Mouse (Mus musculus) liver, embryonic 13.5 days (tissue): ENCODE data around the gene Hunk. TPM values are rescaled to one million over a fixed set of nuclear protein-coding genes. Genes with fewer than 3 reads are reported as not detected.

Experiments
- ATAC-seq: fragments of 200-750 bp; cut with Nextera tagmentation; 2 replicates; pipeline ENCODE4 v1.8.0; 2017; ENCODE audit warnings: low read depth, mild to moderate bottlenecking, moderate number of reproducible peaks, moderate library complexity
- DNase-seq: peaks from one replicate; pipeline ENCODE4 v3.0.0; 2022
- H3K27ac ChIP-seq: fragments of 300-500 bp; sonication (generic); 2 replicates; pipeline ENCODE4 v1.5.1; 2015; ENCODE audit warnings: moderate library complexity, mild to moderate bottlenecking, inconsistent platforms
- H3K27me3 ChIP-seq: fragments of 300-500 bp; sonication (generic); 2 replicates; pipeline ENCODE4 v1.6.1; 2015; ENCODE audit warnings: mild to moderate bottlenecking, inconsistent platforms
- H3K36me3 ChIP-seq: fragments of 300-500 bp; sonication (generic); 2 replicates; pipeline ENCODE4 v1.6.1; 2015; ENCODE audit warnings: mild to moderate bottlenecking, inconsistent platforms
- H3K4me1 ChIP-seq: fragments of 300-500 bp; sonication (generic); replicated peaks from 2 replicates; pipeline ENCODE4 v1.6.1; 2015; ENCODE audit warnings: inconsistent platforms
- H3K4me2 ChIP-seq: fragments of 300-500 bp; sonication (generic); 2 replicates; pipeline ENCODE4 v1.6.1; 2015; ENCODE audit warnings: inconsistent platforms, mild to moderate bottlenecking, moderate library complexity
- H3K4me3 ChIP-seq: fragments of 300-500 bp; sonication (generic); replicated peaks from 2 replicates; pipeline ENCODE4 v1.5.1; 2015; ENCODE audit warnings: mild to moderate bottlenecking, inconsistent platforms
- H3K9ac ChIP-seq: fragments of 300-500 bp; sonication (generic); 2 replicates; pipeline ENCODE4 v1.6.1; 2015; ENCODE audit warnings: mild to moderate bottlenecking, inconsistent platforms
- H3K9me3 ChIP-seq: fragments of 300-500 bp; sonication (generic); replicated peaks from 2 replicates; pipeline ENCODE4 v1.6.1; 2016; ENCODE audit warnings: inconsistent platforms
- WGBS: fragments of 180-500 bp; shearing (Covaris S2); methylation state at CpG from one replicate; pipeline ENCODE4 v1.1.7; 2015; ENCODE audit not compliant: insufficient replicate concordance; 5-methylcytosine and 5-hydroxymethylcytosine counted together
- polyA plus RNA-seq: library from polyadenylated mRNA; unstranded; fragments of >200 nt; fragmentation: Nextera tagmentation; extraction: Ambion mirVana; gene quantifications from 2 replicates; pipeline ENCODE4 v1.2.1, GENCODE M21; 2015

Hunk gene
- polyA plus RNA-seq, 1 experiment from 2014 or later = 0.98 TPM

GRCm38 (mm10) chr16:90418661-90419060, 32.8 kb downstream of the Hunk start:
- 27% methylated on average over 12 of the region's 12 CpGs for WGBS
- no peak for ATAC-seq
- H3K9me3 ChIP-seq = no peaks in the 10 kb centered on the region
- H3K27me3 ChIP-seq = no peaks in the 10 kb centered on the region
- no peak overlapping the region for H3K27ac ChIP-seq
- H3K36me3 ChIP-seq = no peaks in the 10 kb centered on the region
- no peak overlapping the region for H3K9ac ChIP-seq
- no peak overlapping the region for H3K4me3 ChIP-seq
- no peak for DNase-seq
- 0 out of 2 replicates have a peak, but pooled peaks cover 6% of the 10 kb centered on the region for H3K4me1 ChIP-seq
- H3K4me2 ChIP-seq = no peak overlapping the region

DNA sequence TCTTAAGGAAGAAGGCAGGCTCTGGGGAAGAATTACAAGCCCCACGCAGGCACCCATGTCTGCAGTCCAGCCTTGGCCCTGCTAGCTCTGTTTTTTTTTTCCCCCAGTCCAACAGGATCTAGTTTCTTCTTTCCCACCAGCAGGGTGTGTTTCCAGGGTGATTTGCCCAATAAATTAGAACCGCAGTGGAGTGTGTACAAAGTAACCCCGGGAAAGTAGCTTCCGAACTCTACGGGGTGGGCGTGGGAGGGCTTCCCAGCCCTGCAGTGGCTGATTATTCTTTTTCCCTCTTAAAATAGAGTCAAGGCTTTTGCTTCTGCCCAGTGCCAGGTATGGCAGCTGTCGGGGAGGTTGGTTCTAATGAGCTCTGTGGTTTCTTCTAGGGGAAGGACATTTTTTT, 35.3 kb downstream of the Hunk start:
- WGBS = 55% methylated on average over 7 of the region's 7 CpGs
- no peak overlapping the region for H3K4me2 ChIP-seq
- H3K27me3 ChIP-seq = no peaks in the 10 kb centered on the region
- H3K4me1 ChIP-seq = 0 out of 2 replicates have a peak, but pooled peaks cover 6% of the 10 kb centered on the region
- no peak overlapping the region for H3K4me3 ChIP-seq
- no peak overlapping the region for H3K9ac ChIP-seq
- no peak for DNase-seq
- no peaks in the 10 kb centered on the region for H3K9me3 ChIP-seq
- ATAC-seq = no peak
- H3K36me3 ChIP-seq = no peaks in the 10 kb centered on the region
- H3K27ac ChIP-seq = no peak overlapping the region

DNA sequence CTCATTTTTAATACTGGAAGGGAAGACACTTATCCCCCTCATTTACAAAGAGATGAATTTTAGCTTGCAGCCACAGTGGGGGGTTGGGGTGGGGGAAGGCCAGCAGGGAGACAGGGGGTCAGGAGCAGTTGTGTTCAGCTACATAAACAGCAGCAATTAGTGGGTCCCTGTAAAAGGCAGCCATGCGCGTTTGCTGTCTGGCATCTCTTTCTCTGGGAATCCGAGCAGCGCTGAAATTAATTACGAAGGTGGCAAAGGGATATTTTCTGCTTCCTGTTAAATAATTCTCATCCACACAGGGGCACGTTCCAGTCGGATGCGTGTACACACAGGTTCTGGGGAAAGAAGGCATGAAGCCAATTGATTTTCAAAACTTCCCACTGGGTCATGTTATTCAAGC, 35.7 kb downstream of the Hunk start:
- Histone ChIP-seq H3K9ac (no peak overlapping the region), H3K4me2 (no peak overlapping the region), H3K4me1 (0 out of 2 replicates have a peak, but pooled peaks cover 6% of the 10 kb centered on the region)

GRCm38 (mm10) chr16:90422108-90422529, 36.3 kb downstream of the Hunk start:
- no peak overlapping the region for H3K27ac ChIP-seq
- H3K9me3 ChIP-seq = no peaks in the 10 kb centered on the region
- no peak overlapping the region for H3K4me3 ChIP-seq
- WGBS = 54% methylated on average over 11 of the region's 11 CpGs
- H3K9ac ChIP-seq = no peak overlapping the region
- 0 out of 2 replicates have a peak, but pooled peaks cover 6% of the 10 kb centered on the region for H3K4me1 ChIP-seq
- H3K4me2 ChIP-seq = no peak overlapping the region
- H3K27me3 ChIP-seq = no peaks in the 10 kb centered on the region
- no peak for DNase-seq
- H3K36me3 ChIP-seq = no peaks in the 10 kb centered on the region
- no peak for ATAC-seq

More for the DNA sequence above, 35.7 kb downstream of the Hunk start:
- Histone ChIP-seq H3K36me3 (no peaks in the 10 kb centered on the region), H3K27ac (no peak overlapping the region), H3K27me3 (no peaks in the 10 kb centered on the region), H3K4me3 (no peak overlapping the region), H3K9me3 (no peaks in the 10 kb centered on the region)
- ATAC-seq (no peak), DNase-seq (no peak)
- 66% methylated on average over 8 of the region's 8 CpGs for WGBS

DNA sequence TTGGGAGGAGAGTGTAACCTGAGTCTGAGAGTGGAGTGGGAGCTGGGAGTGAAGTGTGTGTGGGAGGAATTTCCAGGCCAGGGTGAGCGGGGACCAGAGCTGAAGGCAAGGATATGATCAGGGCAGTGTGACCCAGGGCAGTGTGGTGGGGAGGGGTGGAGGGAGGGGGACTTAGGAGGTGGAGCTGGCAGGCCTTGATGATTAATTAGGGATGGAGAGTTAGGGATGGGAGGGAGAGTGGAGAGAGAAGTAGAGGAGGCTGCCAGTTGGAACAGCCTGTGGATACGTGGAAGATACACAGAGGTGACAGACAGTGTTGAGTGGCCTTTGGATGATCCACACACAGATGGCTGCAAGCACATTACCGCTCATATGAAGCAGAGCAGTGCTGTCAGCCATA, 38.1 kb downstream of the Hunk start:
- no peak overlapping the region for H3K4me3 ChIP-seq
- DNase-seq (no peak), ATAC-seq (peak; percentile 23; the same call in 1 of the 2 replicates)
- 44% methylated on average over 3 of the region's 3 CpGs for WGBS
- no peaks in the 10 kb centered on the region for H3K36me3 ChIP-seq
- H3K4me2 ChIP-seq = no peak overlapping the region
- H3K9me3 ChIP-seq = no peaks in the 10 kb centered on the region
- H3K27ac ChIP-seq = no peak overlapping the region
- H3K27me3 ChIP-seq = no peaks in the 10 kb centered on the region
- 0 out of 2 replicates have a peak, but pooled peaks cover 6% of the 10 kb centered on the region for H3K4me1 ChIP-seq
- no peak overlapping the region for H3K9ac ChIP-seq

- no peak overlapping the region for H3K9ac ChIP-seq
- H3K4me2 ChIP-seq = no peak overlapping the region
- no peak for ATAC-seq
- no peak for DNase-seq
- H3K4me3 ChIP-seq = no peak overlapping the region
- H3K27me3 ChIP-seq = no peaks in the 10 kb centered on the region
- no peak overlapping the region for H3K27ac ChIP-seq
- WGBS = 54% methylated on average over 9 of the region's 9 CpGs
- H3K9me3 ChIP-seq = no peaks in the 10 kb centered on the region
- 0 out of 2 replicates have a peak, but pooled peaks cover 6% of the 10 kb centered on the region for H3K4me1 ChIP-seq
- no peaks in the 10 kb centered on the region for H3K36me3 ChIP-seq
Observed at GRCm38 (mm10) chr16:90424391-90424790, 38.6 kb downstream of the Hunk start.

GRCm38 (mm10) chr16:90426234-90426633, 40.4 kb downstream of the Hunk start:
- Histone ChIP-seq H3K27ac (no peak overlapping the region), H3K4me2 (no peak overlapping the region), H3K4me1 (0 out of 2 replicates have a peak, but pooled peaks cover under 1% of the 10 kb centered on the region), H3K27me3 (no peaks in the 10 kb centered on the region), H3K4me3 (no peak overlapping the region), H3K36me3 (no peaks in the 10 kb centered on the region), H3K9me3 (no peaks in the 10 kb centered on the region), H3K9ac (no peak overlapping the region)
- ATAC-seq = no peak
- no peak for DNase-seq
- 62% methylated on average over 5 of the region's 5 CpGs for WGBS

DNA sequence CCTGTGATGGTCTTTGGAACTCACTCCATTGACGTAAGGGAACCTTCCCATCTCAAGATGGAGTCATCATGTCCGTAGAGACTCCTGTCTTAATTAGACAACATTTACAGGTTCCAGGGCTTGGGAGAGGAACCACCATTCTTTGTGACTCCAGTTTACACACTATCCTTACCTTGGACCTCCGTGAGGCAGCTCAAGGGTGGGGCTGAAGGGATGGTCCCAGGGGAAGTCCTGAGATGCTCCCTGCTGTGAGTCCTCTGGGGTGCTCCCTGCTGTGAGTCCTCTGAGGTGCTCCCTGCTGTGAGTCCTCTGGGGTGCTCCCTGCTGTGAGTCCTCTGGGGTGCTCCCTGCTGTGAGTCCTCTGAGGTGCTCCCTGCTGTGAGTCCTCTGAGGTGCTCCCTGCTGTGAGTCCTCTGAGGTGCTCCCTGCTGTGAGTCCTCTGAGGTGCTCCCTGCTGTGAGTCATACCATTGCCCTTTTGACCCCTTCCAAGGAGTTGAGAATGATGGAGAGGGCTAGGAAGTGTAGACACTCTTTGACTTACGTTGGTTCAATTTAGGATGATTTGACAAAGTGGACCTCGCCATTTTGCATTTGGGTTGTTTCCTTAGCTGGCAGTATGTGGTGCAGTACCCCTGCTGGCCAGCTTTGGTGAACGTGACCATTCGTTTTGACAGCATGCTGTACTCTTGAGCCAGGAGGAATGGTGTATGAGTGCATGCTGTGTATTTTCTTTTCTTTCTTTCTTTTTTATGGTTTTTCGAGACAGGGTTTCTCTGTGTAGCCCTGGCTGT, 42.2 kb downstream of the Hunk start:
- H3K9ac ChIP-seq = no peak overlapping the region
- no peak overlapping the region for H3K27ac ChIP-seq
- H3K4me1 ChIP-seq = no peaks in the 10 kb centered on the region
- ATAC-seq (no peak), DNase-seq (no peak)
- no peak overlapping the region for H3K4me3 ChIP-seq
- no peaks in the 10 kb centered on the region for H3K9me3 ChIP-seq
- H3K36me3 ChIP-seq = peaks cover 6% of the 10 kb centered on the region
- WGBS = 64% methylated on average over 8 of the region's 8 CpGs
- no peak overlapping the region for H3K4me2 ChIP-seq
- no peaks in the 10 kb centered on the region for H3K27me3 ChIP-seq

DNA sequence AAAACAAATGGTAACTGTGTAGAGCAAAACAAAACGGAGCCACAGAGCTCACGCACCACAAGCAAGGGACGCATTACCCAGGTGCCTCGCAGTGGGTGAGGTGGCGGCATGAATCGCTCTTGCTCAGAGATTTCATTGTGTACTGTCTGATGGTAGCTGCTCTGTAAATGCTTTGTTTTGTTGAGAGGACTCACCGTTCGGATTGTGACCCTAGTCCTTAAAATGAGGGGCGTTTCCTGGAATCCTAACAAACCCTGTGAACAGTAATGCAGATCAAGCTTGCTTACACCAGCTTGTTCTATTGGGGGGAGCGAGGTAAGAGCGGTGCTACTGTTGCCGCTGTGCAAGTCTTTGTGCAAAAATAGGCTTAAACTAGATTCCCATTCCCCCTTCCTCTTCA, 47.7 kb downstream of the Hunk start:
- no peak for ATAC-seq
- H3K27me3 ChIP-seq = no peaks in the 10 kb centered on the region
- no peak overlapping the region for H3K27ac ChIP-seq
- H3K4me3 ChIP-seq = no peak overlapping the region
- H3K36me3 ChIP-seq = peaks cover 14% of the 10 kb centered on the region
- H3K4me1 ChIP-seq = peaks cover 11% of the 10 kb centered on the region
- no peak overlapping the region for H3K4me2 ChIP-seq
- 84% methylated on average over 12 of the region's 12 CpGs for WGBS
- H3K9me3 ChIP-seq = no peaks in the 10 kb centered on the region
- no peak overlapping the region for H3K9ac ChIP-seq
- no peak for DNase-seq

DNA sequence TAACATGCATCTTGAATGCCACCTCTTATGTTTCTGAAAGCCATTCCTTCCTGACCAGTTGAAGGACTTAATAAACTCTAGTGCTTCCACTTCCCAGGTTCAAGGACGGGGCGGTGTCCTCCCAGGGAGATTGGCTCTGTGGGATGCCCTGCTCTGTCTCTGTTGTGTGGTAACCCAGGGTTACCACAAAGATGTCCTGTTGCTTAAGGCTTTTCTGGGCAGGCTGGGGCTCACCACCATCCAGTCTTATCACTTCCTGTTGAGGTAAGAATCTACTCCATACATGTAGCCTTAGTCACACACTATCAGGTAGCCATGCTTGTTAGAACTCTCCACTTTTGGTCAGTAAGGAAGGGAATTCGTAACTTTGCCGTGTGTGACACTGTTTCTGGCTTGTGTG, 49.4 kb downstream of the Hunk start:
- Histone ChIP-seq H3K27me3 (no peaks in the 10 kb centered on the region), H3K4me2 (no peak overlapping the region), H3K4me1 (peaks cover 11% of the 10 kb centered on the region), H3K9ac (no peak overlapping the region), H3K36me3 (peaks cover 14% of the 10 kb centered on the region), H3K9me3 (no peaks in the 10 kb centered on the region), H3K27ac (no peak overlapping the region), H3K4me3 (no peak overlapping the region)
- WGBS = 33% methylated on average over 4 of the region's 4 CpGs
- ATAC-seq = no peak
- DNase-seq = no peak

GRCm38 (mm10) chr16:90437276-90437675, 51.5 kb downstream of the Hunk start:
- no peak overlapping the region for H3K9ac ChIP-seq
- ATAC-seq (no peak), DNase-seq (no peak)
- H3K4me3 ChIP-seq = no peak overlapping the region
- no peaks in the 10 kb centered on the region for H3K9me3 ChIP-seq
- H3K4me2 ChIP-seq = no peak overlapping the region
- peaks cover 14% of the 10 kb centered on the region for H3K36me3 ChIP-seq
- H3K4me1 ChIP-seq = peaks cover 11% of the 10 kb centered on the region
- H3K27me3 ChIP-seq = no peaks in the 10 kb centered on the region
- 46% methylated on average over 5 of the region's 5 CpGs for WGBS
- no peak overlapping the region for H3K27ac ChIP-seq

DNA sequence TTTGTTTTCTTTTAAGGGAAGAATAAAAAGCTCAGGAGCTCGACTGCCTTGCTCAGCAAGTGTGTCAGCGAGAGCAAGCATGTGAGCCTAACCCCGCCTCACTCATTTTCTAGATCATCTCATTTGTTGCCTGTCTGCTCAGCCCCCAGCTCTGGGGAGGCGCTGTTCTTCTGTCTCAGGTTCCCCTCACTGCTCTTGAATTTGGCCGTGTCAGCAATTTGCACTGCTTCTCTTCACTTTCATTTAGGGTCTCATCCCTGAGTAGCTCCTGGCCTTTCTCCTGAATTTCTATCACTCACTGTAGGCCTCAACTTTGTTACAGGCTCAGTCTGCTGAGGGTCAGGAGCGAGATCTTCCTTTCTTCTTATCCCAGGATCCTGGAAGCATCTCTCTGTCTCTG, 53.7 kb downstream of the Hunk start:
- WGBS = 61% methylated on average over 6 of the region's 6 CpGs
- Histone ChIP-seq H3K27ac (no peak overlapping the region), H3K4me2 (no peak overlapping the region), H3K9ac (no peak overlapping the region), H3K9me3 (no peaks in the 10 kb centered on the region), H3K4me3 (no peak overlapping the region), H3K36me3 (no peaks in the 10 kb centered on the region), H3K4me1 (peaks cover 11% of the 10 kb centered on the region), H3K27me3 (no peaks in the 10 kb centered on the region)
- DNase-seq (no peak), ATAC-seq (no peak)
